Mouse (Mus musculus) right cerebral cortex, adult 2 months (tissue): Measurements from ENCODE around the gene Dap.

Source experiments
- DNase-seq, 2 experiments: peaks; one replicate each; pipeline ENCODE4 v3.0.0; 2021 to 2022; ENCODE audit warnings: low spot score in 2 of 2

The Dap gene

GRCm38 (mm10) chr15:31237368-31237767 is 13.3 kb downstream of the Dap start:
- no peak for DNase-seq

GRCm38 (mm10) chr15:31237898-31238297 is 13.8 kb downstream of the Dap start:
- no peak for DNase-seq

DNA sequence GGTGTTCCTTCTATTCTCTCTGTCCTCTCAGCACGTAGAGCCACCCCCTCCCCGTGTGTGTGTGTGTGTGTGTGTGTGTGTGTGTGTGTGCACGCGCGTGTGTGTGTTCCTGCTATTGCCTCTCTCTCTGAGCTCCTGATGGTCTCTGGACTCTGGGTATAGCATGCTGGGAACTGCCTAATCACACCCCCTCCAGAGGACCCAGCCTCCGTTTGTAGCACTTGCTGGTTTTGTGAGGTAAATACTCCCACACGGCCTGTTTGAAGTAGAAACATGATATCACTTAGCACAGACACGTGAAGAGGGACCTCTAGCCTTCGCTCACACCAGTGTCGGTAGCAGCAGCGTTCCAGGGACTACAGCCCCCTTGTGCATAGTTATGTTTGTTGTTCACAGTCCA is 14.5 kb downstream of the Dap start:
- DNase-seq = no peak

DNA sequence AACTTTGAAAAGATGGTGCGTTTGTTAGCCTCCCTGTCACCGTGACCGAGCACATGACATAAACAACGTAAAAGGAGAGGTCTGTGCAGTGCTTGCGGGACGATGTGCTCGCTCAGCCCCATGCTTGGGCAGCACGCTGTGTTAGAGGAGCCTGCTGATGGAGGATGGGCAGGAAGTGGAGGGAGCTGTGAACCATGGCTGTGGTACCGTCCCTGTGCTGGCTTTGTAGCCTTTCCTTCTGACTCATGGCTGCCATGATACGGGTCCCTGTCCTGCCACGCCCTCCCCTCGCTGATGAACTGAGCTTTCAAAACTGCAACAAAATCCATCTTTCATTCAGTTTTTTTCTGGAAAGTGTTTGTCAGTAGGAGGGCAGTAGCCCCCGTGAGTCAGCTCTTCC is 15.6 kb downstream of the Dap start:
- no peak for DNase-seq

- no peak for DNase-seq
Measured at GRCm38 (mm10) chr15:31240181-31240580, 16.1 kb downstream of the Dap start.

- no peak for DNase-seq
Measured at GRCm38 (mm10) chr15:31243260-31243659, 19.1 kb downstream of the Dap start.

DNA sequence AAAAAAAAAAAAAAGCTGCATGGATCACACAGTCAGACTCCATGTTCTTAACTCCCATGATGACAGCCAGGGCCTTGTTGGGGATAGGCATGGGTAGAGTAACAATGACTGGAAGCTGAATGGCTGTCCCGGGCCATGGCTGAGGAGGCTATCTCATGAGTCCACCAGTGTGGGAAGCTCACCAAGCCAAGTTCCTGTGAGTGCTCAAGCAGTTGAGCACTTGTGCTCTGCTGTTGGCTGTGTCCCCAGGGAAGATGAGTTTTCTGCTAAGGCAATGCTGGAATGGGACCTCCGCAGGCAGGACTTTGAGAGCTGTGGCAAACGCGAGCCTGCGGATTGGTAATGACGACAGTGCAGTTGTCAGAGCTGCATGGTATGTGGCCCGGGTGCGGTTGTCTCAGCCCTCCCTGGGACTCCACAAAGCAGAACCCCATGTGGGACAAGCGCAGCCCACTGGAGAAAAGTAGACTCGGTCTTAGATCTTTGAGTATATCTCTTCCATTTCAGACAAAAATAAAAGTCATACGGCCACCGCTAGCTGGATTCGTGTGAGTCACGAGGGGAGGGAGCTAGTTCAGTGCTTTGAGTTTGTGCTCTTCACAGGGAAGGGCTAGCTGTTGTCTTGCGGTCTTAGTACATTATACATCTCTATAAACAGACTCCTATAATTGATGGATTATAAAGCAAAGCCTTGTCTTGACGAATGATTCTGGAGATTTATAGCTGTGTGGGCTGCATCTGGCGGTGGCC is 20.8 kb downstream of the Dap start:
- DNase-seq = no peak

GRCm38 (mm10) chr15:31245934-31246333 is 21.8 kb downstream of the Dap start:
- no peak for DNase-seq

GRCm38 (mm10) chr15:31247035-31247434 is 22.9 kb downstream of the Dap start:
- no peak for DNase-seq

DNA sequence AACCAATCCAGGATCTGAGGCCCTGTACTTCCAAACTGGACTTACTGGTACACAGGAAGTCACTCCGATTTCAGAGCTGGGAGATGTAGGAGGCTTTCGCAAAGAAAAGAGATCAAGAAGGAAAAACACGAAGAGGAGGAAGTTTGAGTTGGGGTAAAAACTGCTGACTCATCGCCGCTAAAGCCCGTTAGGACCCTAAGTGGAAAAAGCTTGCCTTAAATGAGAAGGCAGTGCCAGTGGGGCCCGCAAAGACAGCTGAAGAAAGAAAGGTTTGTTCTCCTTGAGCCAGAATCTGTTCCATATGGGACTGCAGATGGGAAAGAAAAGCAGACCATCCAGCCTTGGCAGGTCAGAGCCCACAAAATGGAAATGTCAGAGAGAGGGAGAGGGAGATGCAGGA is 24.8 kb downstream of the Dap start:
- no peak for DNase-seq

GRCm38 (mm10) chr15:31250027-31250426 is 25.9 kb downstream of the Dap start:
- no peak for DNase-seq

DNA sequence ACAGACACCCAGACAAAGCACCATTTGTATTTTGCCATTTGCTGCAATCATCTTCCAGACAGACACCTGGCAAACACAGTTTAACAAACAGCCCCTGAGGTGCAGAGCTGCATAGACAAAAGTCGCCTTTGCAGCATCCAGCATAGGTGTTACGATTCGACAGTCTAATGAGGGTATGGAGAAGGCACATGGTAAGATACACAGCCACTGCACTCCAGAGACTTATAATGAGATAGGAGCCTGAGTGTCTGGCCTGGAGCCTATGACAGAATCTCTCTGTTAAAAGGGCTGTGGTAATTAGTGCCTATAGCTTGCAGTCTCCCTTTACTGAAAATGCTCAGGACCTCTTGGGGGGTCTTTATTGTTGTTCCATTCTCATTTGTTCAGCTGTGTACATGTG is 26.6 kb downstream of the Dap start:
- no peak for DNase-seq

DNA sequence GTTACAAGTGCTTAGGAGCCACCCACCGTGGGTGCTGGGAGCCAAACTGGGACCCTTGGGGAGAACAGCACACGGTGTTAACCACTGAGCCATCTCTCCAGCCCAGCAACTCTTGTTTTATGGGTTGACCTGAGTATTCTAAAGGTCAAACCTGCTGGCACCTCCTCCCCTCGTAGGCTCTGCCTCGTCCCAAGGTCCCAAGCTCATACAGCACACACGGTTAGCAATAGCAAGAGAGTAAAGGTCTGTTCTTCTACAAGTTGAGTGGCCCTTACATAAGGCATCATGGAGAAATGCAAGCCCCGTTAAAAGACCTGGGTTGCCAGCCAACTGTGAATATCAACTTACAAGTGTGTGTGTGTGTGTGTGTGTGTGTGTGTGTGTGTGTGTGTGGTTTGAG is 27.1 kb downstream of the Dap start:
- DNase-seq = no peak

- DNase-seq = no peak
Measured at GRCm38 (mm10) chr15:31252590-31253311, 28.6 kb downstream of the Dap start.

DNA sequence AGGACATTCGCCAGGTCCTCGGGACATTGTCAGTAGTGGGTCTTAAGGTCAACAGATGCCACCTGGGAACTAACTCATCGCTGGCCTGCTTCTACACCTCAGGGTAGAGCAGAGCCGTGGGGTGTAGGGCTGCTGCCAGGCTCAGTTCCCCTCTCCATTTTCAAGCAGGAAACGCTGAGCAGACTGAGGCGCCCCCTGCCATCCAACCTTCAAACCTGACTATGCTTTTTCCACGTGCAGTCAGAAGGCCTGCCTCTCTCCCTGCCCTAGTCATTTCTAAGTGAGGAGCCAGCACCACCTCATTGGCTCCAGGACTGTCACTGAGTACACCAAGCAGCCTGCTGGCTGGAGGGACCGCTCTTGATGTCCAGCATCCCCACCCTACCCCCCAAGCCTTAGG is 29.3 kb downstream of the Dap start:
- DNase-seq = no peak

DNA sequence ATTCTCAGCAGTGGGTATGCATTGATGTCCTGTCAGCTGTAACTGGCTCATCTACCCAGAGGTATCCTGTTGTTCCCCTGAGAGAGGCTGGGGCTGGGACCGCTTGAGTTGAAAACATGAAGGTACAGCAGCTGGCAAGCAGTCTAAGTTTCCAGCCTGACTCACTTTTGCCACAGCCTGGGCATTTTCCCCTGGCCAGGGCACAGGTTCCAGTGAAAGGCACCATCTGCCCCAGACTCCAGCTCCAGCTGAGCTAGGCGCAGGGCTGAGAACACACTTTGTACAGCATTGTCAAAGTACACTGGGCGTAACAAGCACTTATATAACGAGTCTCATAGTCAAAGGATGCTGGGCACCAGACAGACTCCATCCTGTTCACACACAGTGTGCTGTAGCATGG is 29.8 kb downstream of the Dap start:
- DNase-seq = no peak

GRCm38 (mm10) chr15:31254939-31255535 is 30.9 kb downstream of the Dap start:
- no peak for DNase-seq

DNA sequence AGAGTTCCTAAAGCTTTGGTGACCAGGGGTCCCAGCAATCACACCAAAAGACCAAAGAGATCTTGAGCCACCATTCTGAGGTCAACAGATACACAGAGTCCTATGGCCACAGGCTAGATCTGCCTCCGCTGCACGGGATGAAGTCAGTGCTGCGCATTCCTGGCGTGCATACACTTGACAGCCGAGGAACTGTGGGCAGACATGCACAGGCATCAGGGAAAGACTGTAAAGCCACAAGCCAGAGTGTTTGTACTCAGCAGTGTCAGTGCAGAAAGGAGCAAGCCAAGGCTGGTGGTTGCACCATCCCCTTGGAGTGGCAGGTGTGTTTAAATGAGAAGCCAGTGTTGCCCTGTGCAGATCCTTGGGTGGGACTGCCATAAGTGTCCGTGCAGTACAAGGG is 31.6 kb downstream of the Dap start:
- no peak for DNase-seq

DNA sequence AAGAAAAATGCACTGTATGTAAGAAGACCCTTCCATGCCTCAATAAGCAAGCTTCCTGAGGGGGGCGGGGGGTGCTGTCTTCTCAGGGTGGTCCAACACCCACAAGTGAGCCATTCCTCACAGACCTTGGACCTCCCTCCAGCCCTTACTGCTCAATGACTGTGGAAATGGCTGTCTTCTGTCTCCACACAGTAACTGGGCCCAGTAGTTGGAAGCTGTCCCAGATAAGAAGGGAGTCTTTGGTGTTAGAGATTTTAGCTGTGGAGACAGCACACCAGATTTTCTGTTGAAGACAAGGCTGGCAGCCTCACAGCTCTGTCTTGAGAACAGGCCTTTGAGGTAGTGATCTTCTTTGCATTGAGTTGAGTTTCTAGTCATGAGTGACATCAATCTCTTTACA is 33.2 kb downstream of the Dap start:
- no peak for DNase-seq

DNA sequence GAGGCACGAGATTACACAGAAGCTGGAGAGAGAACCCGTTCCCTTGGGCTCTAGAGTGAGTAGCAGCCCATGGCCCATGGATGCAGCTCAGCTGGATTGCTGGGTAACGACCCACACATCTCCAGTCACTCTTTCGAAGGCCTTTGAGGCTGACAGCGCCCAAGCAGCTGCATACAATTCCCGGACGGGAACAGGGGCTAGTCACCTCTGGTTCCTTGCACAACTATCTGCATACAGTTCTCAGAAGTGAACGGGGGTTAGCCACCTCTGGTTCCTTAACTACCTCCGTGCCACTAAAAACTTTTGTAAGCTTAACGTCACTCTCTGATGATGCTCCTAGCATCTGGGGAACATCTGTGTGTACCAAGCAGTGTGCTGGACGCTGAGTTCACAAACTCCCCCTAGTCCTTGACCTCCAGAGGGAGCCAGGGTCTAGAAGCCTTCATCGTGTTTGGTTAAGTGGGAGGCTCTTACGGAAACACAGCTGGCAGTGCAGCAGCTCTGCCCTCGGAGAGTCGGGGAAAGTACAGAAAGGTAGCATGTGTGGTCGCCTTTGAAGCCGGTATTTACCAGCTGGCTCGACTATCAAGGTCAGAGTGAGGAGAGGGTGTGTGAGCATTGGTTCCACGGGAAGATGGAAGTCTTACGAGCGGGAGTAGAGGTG is 34.0 kb downstream of the Dap start:
- DNase-seq = no peak

GRCm38 (mm10) chr15:31258693-31259439 is 34.8 kb downstream of the Dap start:
- DNase-seq = no peak

GRCm38 (mm10) chr15:31261094-31261493 is 37.0 kb downstream of the Dap start:
- DNase-seq = no peak
